Mouse (Mus musculus) cerebellum, adult 8-10 months (tissue): Measurements from ENCODE around the gene Ralb.
A peak's percentile ranks its signal among the peaks of the same experiment; 100 is the strongest.

Source experiments
- DNase-seq: peaks from one replicate; pipeline ENCODE4 v3.0.0; 2022

The Ralb gene

DNA sequence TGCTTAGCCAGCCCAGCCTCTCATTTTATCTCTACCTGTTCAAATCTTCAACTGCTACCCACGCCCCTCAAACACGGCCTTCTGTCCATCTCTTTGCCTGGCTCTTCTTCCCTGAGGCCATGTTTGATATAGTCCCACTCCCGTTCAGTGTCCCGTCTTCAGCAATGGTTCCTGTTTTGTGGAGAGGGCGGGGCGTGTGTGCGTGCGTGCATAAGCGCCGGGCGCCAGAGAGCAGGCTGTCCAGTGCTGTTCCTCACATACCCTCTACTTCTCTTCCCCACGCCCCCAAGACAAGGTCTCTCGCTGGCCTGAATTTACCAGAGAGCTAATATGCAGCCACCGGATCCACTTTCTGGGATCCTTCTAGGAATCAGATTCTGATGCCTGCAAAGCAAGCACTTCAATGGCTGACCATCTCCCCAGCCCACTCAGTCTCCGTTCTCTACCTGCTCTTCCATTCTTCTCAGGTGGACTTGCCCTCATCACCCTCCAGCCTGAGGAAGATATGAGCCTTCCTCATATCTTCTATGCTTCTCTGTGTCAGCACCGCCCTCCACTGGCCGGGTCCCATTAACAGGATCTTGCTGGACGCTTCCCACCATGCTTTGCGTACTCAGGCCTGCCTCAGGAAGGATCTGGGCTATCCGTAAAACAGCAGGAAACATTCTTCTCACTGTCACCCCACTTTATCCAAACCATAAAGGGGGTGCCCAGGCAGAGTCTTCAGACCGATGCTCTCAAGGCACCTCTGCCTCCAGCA lies 60.8 kb downstream of the Ralb start:
- DNase-seq: no peak

DNA sequence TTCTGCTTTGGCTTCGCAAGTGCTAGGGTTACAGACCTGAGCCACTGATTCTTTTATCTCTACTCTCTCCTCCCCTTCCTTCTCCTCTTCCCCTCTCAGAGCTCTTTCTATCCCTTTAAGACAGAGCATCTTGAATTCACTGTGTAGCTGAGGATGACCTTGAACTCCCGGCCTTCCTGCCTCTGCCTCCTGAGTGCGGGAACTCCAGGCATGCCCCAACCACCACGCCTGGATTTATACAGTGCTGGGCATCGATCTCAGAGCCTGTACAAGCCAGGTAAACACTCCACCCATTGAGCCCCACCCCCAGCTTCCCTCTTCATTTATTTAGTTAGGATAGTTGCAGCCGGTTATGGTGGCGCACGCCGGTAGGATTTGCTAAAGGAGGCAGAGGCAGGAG lies 61.7 kb downstream of the Ralb start:
- no peak for DNase-seq

DNA sequence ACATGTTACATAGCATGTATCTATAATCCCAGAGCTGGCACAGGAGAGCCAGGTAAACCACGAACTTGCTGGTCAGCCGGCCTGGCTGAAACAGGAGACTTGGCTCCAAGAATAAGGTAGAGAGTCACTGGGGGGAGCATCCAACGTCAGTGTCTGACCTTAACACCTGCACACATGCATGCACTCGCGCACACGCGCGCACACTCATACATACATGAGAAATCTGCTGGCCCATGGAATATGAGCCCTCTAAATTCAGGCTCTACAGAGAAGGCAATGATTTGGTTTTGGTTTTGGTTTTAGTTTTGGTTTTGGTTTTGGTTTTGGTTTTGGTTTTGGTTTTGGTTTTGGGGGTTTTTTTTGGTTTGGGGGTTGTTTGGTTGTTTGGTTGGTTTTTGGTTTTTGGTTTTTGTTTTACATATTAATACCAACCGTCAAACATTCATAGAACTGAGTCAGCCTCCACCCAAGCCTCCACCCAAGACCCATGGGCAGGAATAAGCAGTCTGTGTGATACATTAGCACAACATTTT lies 66.4 kb downstream of the Ralb start:
- no peak for DNase-seq

DNA sequence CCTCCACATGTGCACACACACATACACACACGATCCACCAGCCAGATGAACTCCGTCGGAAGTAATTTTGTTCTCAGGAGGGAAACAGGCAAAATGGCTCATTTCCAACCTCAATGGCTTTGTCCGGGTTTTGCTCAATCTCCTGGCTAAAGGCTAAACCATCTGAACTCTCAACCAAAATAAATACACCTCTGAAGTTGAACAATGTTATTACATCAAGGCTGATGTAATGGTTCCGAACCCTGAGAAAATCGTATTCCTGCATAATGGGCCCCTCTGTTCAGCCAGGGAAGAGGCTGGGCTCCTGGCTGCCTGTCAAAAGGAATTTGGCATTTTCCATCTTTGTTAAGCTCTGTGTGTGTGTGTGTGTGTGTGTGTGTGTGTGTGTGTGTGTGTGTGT lies 67.2 kb downstream of the Ralb start:
- DNase-seq: no peak

DNA sequence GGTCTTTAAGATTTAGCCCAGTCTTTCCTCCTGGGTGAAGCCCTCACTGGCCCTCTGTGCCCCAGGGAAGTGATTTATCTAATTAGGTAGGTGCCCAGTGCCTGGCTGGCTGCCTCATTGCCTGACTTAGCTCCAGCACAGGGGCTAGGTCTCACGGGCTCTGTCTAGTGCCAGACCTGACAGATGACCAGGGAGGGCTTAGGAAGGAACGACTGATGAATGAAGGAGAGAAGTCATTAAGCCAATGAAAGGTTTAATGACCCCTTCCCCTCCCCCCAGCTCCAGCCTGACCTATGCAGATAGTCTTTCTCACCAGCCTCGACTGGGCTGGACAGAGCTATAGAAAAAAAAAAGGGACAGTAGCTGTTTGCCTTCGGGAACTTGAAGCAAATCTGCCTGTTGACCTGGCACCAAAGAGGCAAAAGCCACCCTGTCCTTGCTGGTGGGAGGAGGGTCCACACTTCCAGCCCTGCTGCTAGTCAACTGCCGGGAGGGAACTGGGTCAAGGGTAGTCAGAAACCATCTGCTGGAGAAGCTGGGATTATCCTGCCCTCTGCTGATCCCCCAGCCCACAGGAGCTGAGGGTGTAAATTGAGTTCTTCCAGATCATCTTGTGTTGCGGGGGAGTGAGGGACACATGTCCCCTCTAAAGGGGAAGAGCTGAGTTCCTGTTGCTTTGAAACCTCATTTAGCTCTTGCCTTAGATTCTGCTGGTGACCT lies 80.3 kb downstream of the Ralb start:
- no peak for DNase-seq

DNA sequence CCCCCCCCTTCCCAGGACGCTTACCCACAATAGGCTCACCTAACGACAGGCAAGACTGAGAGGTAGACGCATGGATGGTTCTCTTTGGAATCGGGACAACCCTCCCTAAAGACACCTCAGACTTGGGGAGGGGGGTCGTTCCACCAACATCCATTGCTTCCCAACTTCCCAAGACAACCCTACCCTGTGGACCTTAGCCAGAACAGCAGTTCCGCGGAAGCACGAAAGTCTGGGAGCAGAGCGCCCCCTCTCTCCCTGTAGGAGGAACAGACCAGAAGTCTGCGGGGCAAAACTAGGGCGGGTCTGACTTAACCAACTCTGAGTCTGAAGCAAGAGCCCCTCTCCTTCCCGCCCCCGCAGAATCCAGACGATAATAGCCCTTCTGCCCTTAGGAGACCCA lies 81.1 kb downstream of the Ralb start:
- peak; percentile 23 for DNase-seq

DNA sequence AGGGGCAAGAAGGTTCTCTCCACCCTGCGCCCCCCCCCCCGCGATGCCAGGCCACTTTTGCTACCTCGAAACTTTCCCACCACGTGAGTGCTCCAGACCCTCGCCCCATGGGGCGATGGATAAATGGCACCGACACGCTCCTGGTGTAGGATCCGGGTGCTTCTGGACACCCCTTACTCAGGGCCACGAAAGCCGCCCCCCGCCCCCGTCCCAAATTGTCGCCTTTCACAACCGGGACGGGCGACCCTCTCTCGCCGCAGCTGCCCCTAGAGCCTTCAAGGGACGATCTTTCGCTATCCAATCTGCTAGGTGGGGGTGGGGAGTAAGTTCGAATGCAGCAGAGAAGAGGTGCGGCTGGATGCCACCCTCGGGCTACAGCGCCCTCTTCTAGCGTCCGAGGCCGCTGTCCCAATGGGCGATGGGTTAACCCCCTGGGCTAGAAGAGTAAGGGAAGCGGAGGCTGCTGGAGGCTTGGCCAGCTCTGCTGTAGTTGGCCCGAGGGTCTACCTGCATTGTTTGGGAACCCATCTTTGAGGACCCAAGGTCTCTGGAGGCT lies 82.1 kb downstream of the Ralb start:
- no peak for DNase-seq

DNA sequence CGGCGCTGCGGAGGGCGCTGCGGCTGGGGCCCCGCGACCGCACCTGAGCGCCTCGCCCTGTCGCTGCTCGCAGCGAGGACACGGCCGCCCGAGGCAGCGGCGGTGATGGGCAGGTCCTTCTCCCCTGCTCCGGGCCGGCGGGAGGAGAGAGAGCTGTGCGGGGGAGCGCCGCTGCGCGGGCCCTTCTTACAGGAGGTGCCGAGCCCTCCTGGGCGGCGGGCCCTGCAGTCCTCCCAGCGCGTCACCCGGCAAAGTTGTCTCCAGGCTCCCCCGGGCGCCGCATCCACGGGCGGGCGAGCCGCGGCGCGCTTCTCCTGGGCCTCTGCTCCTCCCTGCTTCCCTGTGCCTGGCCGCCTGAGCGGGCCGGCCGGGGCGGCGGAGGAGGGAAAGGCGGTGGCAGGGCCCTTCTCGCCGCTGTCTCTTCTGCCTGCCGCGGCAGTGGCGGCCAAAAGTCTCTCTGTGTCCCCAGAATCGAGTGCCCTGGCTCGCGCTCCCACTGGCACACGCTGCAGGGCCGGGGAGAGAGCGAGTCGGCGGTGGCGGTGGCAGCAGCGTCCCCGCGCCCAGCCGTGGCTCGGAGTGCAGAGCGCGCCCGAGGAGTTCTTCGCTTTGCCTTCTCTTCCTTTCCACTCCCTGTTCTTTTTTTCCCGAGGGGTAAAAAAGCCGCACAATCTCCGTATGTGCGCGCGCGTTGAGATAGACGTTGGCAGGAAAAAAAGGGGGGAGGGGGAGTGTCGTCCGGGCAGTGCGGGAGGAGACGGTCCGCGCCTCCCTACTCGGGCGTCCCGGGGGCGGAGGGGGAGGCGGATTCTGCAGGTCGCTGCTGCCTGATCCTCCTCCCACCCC lies 82.8 kb downstream of the Ralb start, which contains the start of gene Inhbb:
Inhbb (minus strand) TSS at position 673 of the 846 bp plus-strand sequence.
- DNase-seq: peak; percentile 16

DNA sequence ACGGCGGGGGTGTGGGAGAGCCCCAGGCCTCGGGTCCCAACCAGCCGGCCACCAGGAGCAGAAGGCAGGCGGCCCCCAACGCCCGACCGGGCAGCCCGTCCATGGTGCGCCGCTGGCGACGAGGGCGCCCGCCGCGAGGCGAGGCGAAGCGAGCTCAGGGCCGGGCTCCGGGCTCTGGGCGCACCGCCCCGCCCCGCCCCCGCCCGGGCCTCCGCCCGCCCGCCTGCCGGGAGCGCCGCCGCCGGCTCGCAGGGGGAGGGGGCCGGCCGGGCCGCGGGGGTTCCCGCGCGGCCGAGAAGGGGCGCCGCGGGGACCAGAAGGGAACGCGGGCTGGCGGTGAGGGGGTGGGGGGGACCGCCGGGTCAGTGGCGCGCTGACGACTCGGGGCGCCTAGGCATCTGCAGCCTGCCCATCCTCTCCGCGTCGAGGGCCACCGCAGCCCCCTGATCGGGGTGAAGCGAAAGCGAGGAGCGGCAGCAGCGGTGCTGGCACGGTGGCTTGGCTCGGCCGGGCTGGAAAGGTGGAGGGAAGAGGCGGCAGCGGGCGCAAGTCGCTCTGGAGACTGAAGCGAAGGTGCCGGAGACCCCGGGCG lies 83.5 kb downstream of the Ralb start:
- no peak for DNase-seq
